Comparison of ENCODE assay signal across 8 mouse cellular contexts in the genomic region with DNA sequence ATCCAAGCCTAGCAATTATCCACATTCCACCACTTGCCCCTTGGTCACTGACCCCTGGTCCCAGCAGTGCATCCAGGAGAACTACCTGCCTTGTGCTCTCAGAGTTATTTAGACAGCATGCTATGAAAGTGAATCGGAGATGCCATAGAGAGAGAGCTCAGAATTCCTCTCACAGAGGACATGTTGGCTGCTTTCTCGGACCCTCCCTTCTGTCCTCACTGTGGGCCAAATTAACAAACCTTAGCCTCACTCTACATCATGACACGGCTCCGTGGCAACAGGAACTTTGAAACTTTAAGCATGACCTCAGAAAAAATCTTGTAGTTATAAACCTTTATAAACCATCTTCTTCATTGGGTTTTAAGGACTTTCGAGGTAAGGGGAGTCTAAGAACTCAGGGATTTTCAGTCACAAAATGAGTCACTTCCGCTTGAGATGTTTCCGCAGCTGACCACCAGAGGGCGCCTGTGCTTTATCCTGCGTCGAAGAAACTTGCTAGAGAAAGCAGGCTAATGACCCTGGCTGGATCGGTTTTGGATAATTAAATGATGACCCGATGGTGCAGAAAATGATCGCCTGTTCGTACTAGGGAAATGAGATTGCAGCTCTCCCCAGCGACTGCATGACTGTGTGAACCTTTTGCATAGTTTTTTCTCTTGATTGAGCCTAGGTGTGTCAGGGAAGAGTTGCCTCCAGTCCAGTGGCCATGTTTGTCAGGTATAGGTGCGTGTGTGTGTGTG.
A peak's percentile ranks its signal among the peaks of the same experiment; 100 is the strongest.
DNase-seq lines count a peak whose midpoint lies in the region; ATAC-seq and TF ChIP-seq lines count a peak whose summit lies in the region.

No protein-coding gene starts in this region.

- DNase-seq in intestine, embryonic 14.5 days (ENCODE audit: low spot score): peak; percentile 84
- peak; percentile 80 for DNase-seq in forebrain, embryonic 14.5 days (ENCODE audit: low spot score)
- peak; percentile 84 for DNase-seq in hindbrain, embryonic 11.5 days (ENCODE audit: low spot score)
- peak; percentile 43 to 49 for DNase-seq in layer of hippocampus, postnatal 36 days

- H3K9me3 ChIP-seq in intestine, embryonic 14.5 days (ENCODE audit: control insufficient read depth, low read length): no peaks in the 10 kb centered on the region
- H3K9me3 ChIP-seq in intestine, embryonic 15.5 days: no peaks in the 10 kb centered on the region
- H3K9me3 ChIP-seq in forebrain, embryonic 14.5 days (replicated peaks; ENCODE audit: control insufficient read depth, low read length): no peaks in the 10 kb centered on the region
- no peaks in the 10 kb centered on the region for H3K9me3 ChIP-seq in hindbrain, embryonic 11.5 days (ENCODE audit: control insufficient read depth, low read length)
- H3K9me3 ChIP-seq in midbrain, embryonic 13.5 days: no peaks in the 10 kb centered on the region

- WGBS in intestine, embryonic 14.5 days: 38% methylated on average over 16 of the region's 16 CpGs
- 37% methylated on average over 16 of the region's 16 CpGs for WGBS in intestine, embryonic 15.5 days
- 29% methylated on average over 16 of the region's 16 CpGs for whole genome bisulfite sequencing in forebrain, embryonic 14.5 days
- 33% methylated on average over 16 of the region's 16 CpGs for WGBS in hindbrain, embryonic 11.5 days
- 39% methylated on average over 16 of the region's 16 CpGs for whole genome bisulfite sequencing in midbrain, embryonic 13.5 days
- WGBS in small intestine, adult 2 months: 37% methylated on average over 16 of the region's 16 CpGs

- TF ChIP-seq CTCF in small intestine, adult 2 months (IDR thresholded peaks at IDR 0.05; ENCODE audit: extremely low read depth, insufficient read length, insufficient replicate concordance, low read depth, low read length): peak; percentile 79; the same call in 1 of the 2 replicates

- no peaks in the 10 kb centered on the region for H3K27me3 ChIP-seq in intestine, embryonic 14.5 days (replicated peaks; ENCODE audit: control insufficient read depth, insufficient read depth, low read length)
- H3K27me3 ChIP-seq in intestine, embryonic 15.5 days (replicated peaks): no peaks in the 10 kb centered on the region
- no peaks in the 10 kb centered on the region for H3K27me3 ChIP-seq in forebrain, embryonic 14.5 days (replicated peaks; ENCODE audit: control insufficient read depth, insufficient read depth, low read length)
- H3K27me3 ChIP-seq in hindbrain, embryonic 11.5 days (ENCODE audit: control insufficient read depth, insufficient read depth, low read length): no peaks in the 10 kb centered on the region
- no peaks in the 10 kb centered on the region for H3K27me3 ChIP-seq in midbrain, embryonic 13.5 days
- no peaks in the 10 kb centered on the region for H3K27me3 ChIP-seq in small intestine, adult 2 months (ENCODE audit: control insufficient read depth, insufficient read depth, low read length)

- TF ChIP-seq POLR2A in small intestine, adult 2 months (IDR thresholded peaks at IDR 0.05; ENCODE audit: low read depth, low read length): no peak

- H3K4me1 ChIP-seq in intestine, embryonic 14.5 days (replicated peaks; ENCODE audit: control insufficient read depth, insufficient read depth, low read length): no peaks in the 10 kb centered on the region
- no peaks in the 10 kb centered on the region for H3K4me1 ChIP-seq in intestine, embryonic 15.5 days (replicated peaks)
- no peaks in the 10 kb centered on the region for H3K4me1 ChIP-seq in forebrain, embryonic 14.5 days (ENCODE audit: control insufficient read depth, insufficient read depth, low read length)
- H3K4me1 ChIP-seq in hindbrain, embryonic 11.5 days (replicated peaks; ENCODE audit: control insufficient read depth, insufficient read depth, low read length): no peaks in the 10 kb centered on the region
- no peaks in the 10 kb centered on the region for H3K4me1 ChIP-seq in midbrain, embryonic 13.5 days (replicated peaks)
- no peaks in the 10 kb centered on the region for H3K4me1 ChIP-seq in small intestine, adult 2 months (ENCODE audit: control insufficient read depth, insufficient read depth, insufficient read length, low read length)

- H3K9ac ChIP-seq in intestine, embryonic 14.5 days (ENCODE audit: low read length): no peak overlapping the region
- H3K9ac ChIP-seq in intestine, embryonic 15.5 days: no peak overlapping the region
- no peak overlapping the region for H3K9ac ChIP-seq in forebrain, embryonic 14.5 days (ENCODE audit: low read length)
- no peak overlapping the region for H3K9ac ChIP-seq in hindbrain, embryonic 11.5 days (ENCODE audit: low read depth, low read length)
- no peak overlapping the region for H3K9ac ChIP-seq in midbrain, embryonic 13.5 days (replicated peaks)

- no peak overlapping the region for H3K27ac ChIP-seq in intestine, embryonic 14.5 days (ENCODE audit: low read depth)
- no peak overlapping the region for H3K27ac ChIP-seq in intestine, embryonic 15.5 days
- no peak overlapping the region for H3K27ac ChIP-seq in forebrain, embryonic 14.5 days (ENCODE audit: low read depth, low read length)
- H3K27ac ChIP-seq in hindbrain, embryonic 11.5 days (ENCODE audit: low read depth, low read length): no peak overlapping the region
- no peak overlapping the region for H3K27ac ChIP-seq in midbrain, embryonic 13.5 days
- no peak overlapping the region for H3K27ac ChIP-seq in small intestine, adult 2 months (ENCODE audit: insufficient read depth, low read depth, low read length)

- no peak overlapping the region for H3K4me3 ChIP-seq in intestine, embryonic 14.5 days (ENCODE audit: low read depth, low read length)
- no peak overlapping the region for H3K4me3 ChIP-seq in intestine, embryonic 15.5 days (replicated peaks)
- H3K4me3 ChIP-seq in forebrain, embryonic 14.5 days (ENCODE audit: low read depth, low read length): no peak overlapping the region
- H3K4me3 ChIP-seq in hindbrain, embryonic 11.5 days (ENCODE audit: low read depth, low read length): no peak overlapping the region
- no peak overlapping the region for H3K4me3 ChIP-seq in midbrain, embryonic 13.5 days (replicated peaks)
- H3K4me3 ChIP-seq in small intestine, adult 2 months (ENCODE audit: low read depth, low read length): no peak overlapping the region

- H3K4me2 ChIP-seq in intestine, embryonic 14.5 days (ENCODE audit: low read length): no peak overlapping the region
- H3K4me2 ChIP-seq in intestine, embryonic 15.5 days (replicated peaks): no peak overlapping the region
- H3K4me2 ChIP-seq in forebrain, embryonic 14.5 days (ENCODE audit: low read length): no peak overlapping the region
- H3K4me2 ChIP-seq in hindbrain, embryonic 11.5 days (replicated peaks; ENCODE audit: low read depth, low read length): no peak overlapping the region
- no peak overlapping the region for H3K4me2 ChIP-seq in midbrain, embryonic 13.5 days (replicated peaks)

- ATAC-seq in intestine, embryonic 14.5 days (replicated peaks; ENCODE audit: low FRiP score, low TSS enrichment, low read depth): no peak
- no peak for ATAC-seq in intestine, embryonic 15.5 days
- ATAC-seq in cerebellum, adult (ENCODE audit: insufficient number of reproducible peaks, low FRiP score, low TSS enrichment): peak; percentile 37; the same call in 1 of the 2 replicates
- peak; percentile 49 for ATAC-seq in forebrain, embryonic 14.5 days
- peak; percentile 43; the same call in 1 of the 2 replicates for ATAC-seq in hindbrain, embryonic 11.5 days (ENCODE audit: low FRiP score)
- ATAC-seq in midbrain, embryonic 13.5 days: peak; percentile 67

- H3K36me3 ChIP-seq in intestine, embryonic 14.5 days (ENCODE audit: control insufficient read depth, insufficient read depth, low read length): no peaks in the 10 kb centered on the region
- no peaks in the 10 kb centered on the region for H3K36me3 ChIP-seq in intestine, embryonic 15.5 days
- H3K36me3 ChIP-seq in forebrain, embryonic 14.5 days (ENCODE audit: control insufficient read depth, insufficient read depth, low read length): peaks cover 20% of the 10 kb centered on the region; the same call in 1 of the 2 replicates
- H3K36me3 ChIP-seq in hindbrain, embryonic 11.5 days (ENCODE audit: control insufficient read depth, insufficient read depth, low read length): no peaks in the 10 kb centered on the region
- H3K36me3 ChIP-seq in midbrain, embryonic 13.5 days: peaks cover 19% of the 10 kb centered on the region
- H3K36me3 ChIP-seq in small intestine, adult 2 months (ENCODE audit: control insufficient read depth, insufficient read depth, low read length): no peaks in the 10 kb centered on the region

Comparison
In these comparisons a context has a peak if more than half of its experiments do, and no peak if none do; other contexts are left out.
1. ATAC-seq: peak in cerebellum, adult (single experiment), forebrain, embryonic 14.5 days (single experiment), hindbrain, embryonic 11.5 days (single experiment) and midbrain, embryonic 13.5 days (single experiment); none in intestine, embryonic 14.5 days (single experiment) and intestine, embryonic 15.5 days (single experiment).
2. Peak in every context shown above with its lines, with median percentiles within 50 percentile points of each other: DNase-seq.